20 mouse cellular contexts compared by ENCODE assay signal in genomic region chr10:37221730-37222129, GRCm38 (mm10).
"Had no signal": no experiment of that assay in that cellular context is flagged by ENCODE, and none has a peak within 500 bp of the region (broad histone marks: within the 10 kb centered on the region; RNA-seq: fewer than 3 reads in every experiment).

No protein-coding gene starts in this region.

- ATAC-seq: lung, postnatal 0 days; midbrain, embryonic 13.5 days; midbrain, embryonic 16.5 days had no signal

- H3K4me2 ChIP-seq: lung, embryonic 15.5 days; midbrain, embryonic 11.5 days; midbrain, embryonic 13.5 days; neural tube, embryonic 13.5 days; neural tube, embryonic 15.5 days had no signal

- DNase-seq: lung, adult 2 months; lung, postnatal 14 days; retina, postnatal 1 day; right cerebral cortex, adult 18-20 months; right cerebral cortex, postnatal 25 days; right cerebral cortex, postnatal 4 days; spleen, adult 18-20 months; thymus, adult 18-20 months; thymus, postnatal 14 days; thymus, postnatal 36 days had no signal

- H3K4me3 ChIP-seq: lung, embryonic 15.5 days; megakaryocyte, embryonic 14.5 days; midbrain, embryonic 13.5 days; myocyte; neural tube, embryonic 13.5 days; neural tube, embryonic 15.5 days had no signal

- H3K27ac ChIP-seq: lung, embryonic 15.5 days; macrophage; midbrain, embryonic 13.5 days; neural tube, embryonic 13.5 days; neural tube, embryonic 15.5 days had no signal

- H3K27me3 ChIP-seq: lung, embryonic 15.5 days; megakaryocyte, embryonic 14.5 days; midbrain, embryonic 13.5 days; neural tube, embryonic 13.5 days; neural tube, embryonic 15.5 days had no signal

- H3K9ac ChIP-seq: lung, embryonic 15.5 days; midbrain, embryonic 13.5 days; neural tube, embryonic 13.5 days; neural tube, embryonic 15.5 days had no signal

- H3K4me1 ChIP-seq: midbrain, embryonic 13.5 days; neural tube, embryonic 13.5 days; neural tube, embryonic 15.5 days had no signal

- H3K9me3 ChIP-seq: lung, embryonic 15.5 days; megakaryocyte, embryonic 14.5 days; midbrain, embryonic 13.5 days; neural tube, embryonic 13.5 days; neural tube, embryonic 15.5 days had no signal

- H3K36me3 ChIP-seq: lung, embryonic 15.5 days; midbrain, embryonic 13.5 days; neural tube, embryonic 13.5 days; neural tube, embryonic 15.5 days had no signal
